Mouse (Mus musculus): ENCODE measurements around the gene Vmn1r55.
"Not testable (repeated sequence)": the region's sequence is repeated elsewhere in the genome, so short reads cannot be mapped to it uniquely, and the experiment has no call there.

Gene Vmn1r55

GRCm38 (mm10) chr7:5149570-5149969 lies at the start of gene Vmn1r55:
Gene Vmn1r55 (minus strand): TSS chr7:5149670.
- DNase-seq (ENCODE audit: low spot score) = not testable (repeated sequence)

GRCm38 (mm10) chr7:5196647-5197046 lies 47.2 kb upstream of the Vmn1r55 start, which contains the start of gene Vmn1r56:
Gene Vmn1r56 (minus strand): TSS chr7:5196747.
- DNase-seq (ENCODE audit: low spot score) = not testable (repeated sequence)

- peak; percentile 76 for DNase-seq (ENCODE audit: low spot score)
Observed at GRCm38 (mm10) chr7:5125549-5126406, 23.7 kb downstream of the Vmn1r55 start, which contains the start of gene Rasl2-9. Gene Rasl2-9 (minus strand): TSS chr7:5125950.

- no peak for DNase-seq (ENCODE audit: low spot score)
Observed at GRCm38 (mm10) chr7:5125078-5125477, 24.4 kb downstream of the Vmn1r55 start.

GRCm38 (mm10) chr7:5116850-5117249 lies 32.6 kb downstream of the Vmn1r55 start, which contains the start of gene Rfpl4:
Gene Rfpl4 (minus strand): TSS chr7:5116950.
- no peak for DNase-seq (ENCODE audit: low spot score)

- DNase-seq (ENCODE audit: low spot score) = no peak
Observed at GRCm38 (mm10) chr7:5112701-5113100, 36.8 kb downstream of the Vmn1r55 start.

- DNase-seq (ENCODE audit: low spot score) = no peak
Observed at GRCm38 (mm10) chr7:5109301-5109700, 40.2 kb downstream of the Vmn1r55 start.

- DNase-seq (ENCODE audit: low spot score) = no peak
Observed at GRCm38 (mm10) chr7:5108272-5108671, 41.2 kb downstream of the Vmn1r55 start.

- DNase-seq (ENCODE audit: low spot score) = no peak
Observed at GRCm38 (mm10) chr7:5102564-5102963, 46.9 kb downstream of the Vmn1r55 start.

- DNase-seq (ENCODE audit: low spot score) = no peak
Observed at GRCm38 (mm10) chr7:5101066-5101663, 48.3 kb downstream of the Vmn1r55 start.

- no peak for DNase-seq (ENCODE audit: low spot score)
Observed at GRCm38 (mm10) chr7:5099796-5100195, 49.7 kb downstream of the Vmn1r55 start.

- no peak for DNase-seq (ENCODE audit: low spot score)
Observed at GRCm38 (mm10) chr7:5098769-5099168, 50.7 kb downstream of the Vmn1r55 start.

GRCm38 (mm10) chr7:5092831-5093510 lies 56.5 kb downstream of the Vmn1r55 start:
- no peak for DNase-seq (ENCODE audit: low spot score)

- no peak for DNase-seq (ENCODE audit: low spot score)
Observed at GRCm38 (mm10) chr7:5092381-5092780, 57.1 kb downstream of the Vmn1r55 start.

GRCm38 (mm10) chr7:5091008-5091728 lies 58.3 kb downstream of the Vmn1r55 start:
- no peak for DNase-seq (ENCODE audit: low spot score)

- no peak for DNase-seq (ENCODE audit: low spot score)
Observed at GRCm38 (mm10) chr7:5089853-5090252, 59.6 kb downstream of the Vmn1r55 start.

GRCm38 (mm10) chr7:5087886-5088285 lies 61.6 kb downstream of the Vmn1r55 start:
- DNase-seq (ENCODE audit: low spot score) = no peak

GRCm38 (mm10) chr7:5086921-5087440 lies 62.5 kb downstream of the Vmn1r55 start:
- no peak for DNase-seq (ENCODE audit: low spot score)

GRCm38 (mm10) chr7:5085512-5085911 lies 64.0 kb downstream of the Vmn1r55 start:
- DNase-seq (ENCODE audit: low spot score) = no peak

GRCm38 (mm10) chr7:5083325-5084105 lies 66.0 kb downstream of the Vmn1r55 start:
- no peak for DNase-seq (ENCODE audit: low spot score)

GRCm38 (mm10) chr7:5081939-5082338 lies 67.5 kb downstream of the Vmn1r55 start:
- DNase-seq (ENCODE audit: low spot score) = no peak

Data from embryo, embryonic 10.5 days (tissue).